Mouse (Mus musculus) kidney, adult 9 months (tissue): ENCODE data around the gene Tprn.

Source experiments
- DNase-seq: peaks from one replicate; pipeline ENCODE4 v3.0.0; 2022

The Tprn gene

DNA sequence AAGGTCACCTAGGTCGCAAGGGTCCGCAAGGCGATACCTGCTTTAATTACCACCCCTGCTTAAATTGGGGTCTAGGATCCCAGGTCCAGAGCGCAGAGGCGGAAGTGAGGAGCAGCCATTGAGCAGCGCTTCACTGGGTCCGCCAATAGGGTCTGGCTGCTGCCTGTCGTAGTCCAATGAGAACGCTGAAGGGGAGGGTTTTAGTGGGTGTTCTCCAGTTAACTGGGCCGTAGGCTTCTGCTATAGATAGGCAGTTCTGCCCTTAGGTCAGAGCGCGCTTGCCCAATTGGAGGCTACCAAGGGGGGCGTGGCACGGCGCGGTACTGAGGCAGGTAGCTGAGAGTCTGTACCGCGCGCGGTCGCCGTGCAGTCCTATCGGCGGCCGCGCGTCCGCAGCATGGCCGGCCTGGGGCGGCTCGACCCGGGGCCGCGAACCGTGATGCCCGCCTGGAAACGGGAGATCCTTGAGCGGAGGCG lies at the start of gene Tprn:
Gene Tprn, plus strand, starts transcription at position 328 of the 477 bp plus-strand sequence.
- DNase-seq = peak; percentile 99

DNA sequence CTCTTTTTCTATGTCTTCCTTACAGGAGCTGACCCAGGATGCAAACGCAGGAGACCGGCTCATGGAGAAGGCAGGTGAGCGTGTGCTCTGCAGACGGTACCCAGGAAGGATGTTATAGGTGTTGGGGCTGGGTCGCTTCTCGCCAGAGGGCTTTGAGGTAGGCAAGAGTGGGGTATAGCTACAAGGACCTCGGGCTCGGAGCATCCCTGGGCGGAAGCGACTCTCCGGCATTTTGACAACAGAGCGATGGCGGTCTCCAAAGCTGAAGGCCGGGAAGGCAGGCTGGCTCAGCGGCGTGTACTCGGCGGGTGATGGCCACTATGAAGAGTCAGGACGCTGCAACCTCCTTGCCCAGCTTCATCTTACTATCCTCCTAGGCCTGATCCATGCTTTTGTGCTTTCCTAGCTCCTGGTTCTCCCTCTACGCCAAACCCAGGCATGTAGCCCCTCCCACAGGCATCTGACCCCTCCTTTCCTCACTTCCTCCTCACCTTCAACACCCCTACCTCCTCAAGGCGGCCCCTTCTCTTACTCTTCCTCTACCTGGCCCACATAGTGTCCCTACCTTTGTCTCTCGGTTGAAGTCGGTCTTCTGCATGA lies 49.1 kb upstream of the Tprn start:
- DNase-seq = no peak

DNA sequence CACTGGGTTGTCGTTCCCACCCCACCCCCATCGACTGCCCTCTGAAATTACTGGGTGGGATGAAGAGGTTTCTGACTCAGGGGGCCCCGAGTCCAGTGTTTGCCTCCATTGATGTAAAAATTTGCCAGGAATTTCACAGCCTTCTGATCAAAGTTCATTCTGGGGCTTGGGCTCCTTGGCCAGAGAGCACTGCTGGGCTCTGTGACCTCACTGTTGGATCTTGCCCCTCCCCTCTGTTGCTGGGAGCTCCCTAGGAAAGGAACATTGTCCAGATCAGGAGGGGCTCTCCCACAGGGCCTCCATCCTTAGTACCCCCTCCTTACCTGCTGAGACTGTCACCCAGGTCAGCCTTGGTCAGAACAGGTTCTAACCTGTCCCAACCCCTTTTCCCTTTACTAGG lies 48.0 kb upstream of the Tprn start, which contains the start of gene Stpg3:
Gene Stpg3, minus strand, starts transcription at position 194 of the 400 bp plus-strand sequence.
- peak; percentile 84 for DNase-seq

DNA sequence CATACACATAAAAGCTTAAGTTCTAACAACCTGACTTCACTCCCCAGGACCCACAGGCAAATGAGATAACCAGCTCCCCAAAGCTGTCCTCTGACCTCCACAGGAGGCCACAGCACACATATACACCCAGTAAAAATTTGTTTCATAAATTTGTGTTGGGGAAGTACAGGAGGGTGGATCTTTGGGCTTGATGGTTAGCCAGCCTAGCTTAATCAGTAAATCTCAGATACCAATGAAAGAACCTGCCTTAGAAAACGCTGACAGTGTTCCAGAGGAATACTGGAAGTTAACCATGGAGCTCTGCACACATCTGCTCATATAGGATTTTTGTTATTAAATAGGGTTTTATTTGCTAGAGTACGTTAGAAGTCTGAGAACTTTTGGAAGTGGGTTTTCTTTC lies 44.8 kb upstream of the Tprn start:
- peak; percentile 62 for DNase-seq

DNA sequence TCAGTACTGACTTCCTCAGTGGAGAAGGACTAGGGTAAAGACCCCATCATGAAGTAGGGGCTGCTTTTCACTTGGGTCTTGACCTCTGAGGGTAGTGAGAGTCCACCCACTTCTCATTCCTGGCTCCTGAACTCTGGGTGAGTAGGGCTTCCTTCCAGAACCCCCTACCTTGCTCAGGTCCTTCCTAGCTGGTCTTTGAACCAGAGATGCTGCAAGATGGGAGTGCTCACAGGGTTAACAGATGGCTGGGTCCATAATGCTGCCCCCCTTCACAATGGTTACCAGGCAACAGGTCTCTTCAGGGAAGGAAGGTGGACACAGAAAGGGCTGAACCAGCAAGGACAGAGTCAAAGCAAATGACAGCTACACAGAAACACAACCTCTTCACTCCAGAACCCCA lies 44.0 kb upstream of the Tprn start, which contains the start of gene Fam166a:
Gene Fam166a, plus strand, starts transcription at position 301 of the 400 bp plus-strand sequence.
- peak; percentile 4 for DNase-seq

DNA sequence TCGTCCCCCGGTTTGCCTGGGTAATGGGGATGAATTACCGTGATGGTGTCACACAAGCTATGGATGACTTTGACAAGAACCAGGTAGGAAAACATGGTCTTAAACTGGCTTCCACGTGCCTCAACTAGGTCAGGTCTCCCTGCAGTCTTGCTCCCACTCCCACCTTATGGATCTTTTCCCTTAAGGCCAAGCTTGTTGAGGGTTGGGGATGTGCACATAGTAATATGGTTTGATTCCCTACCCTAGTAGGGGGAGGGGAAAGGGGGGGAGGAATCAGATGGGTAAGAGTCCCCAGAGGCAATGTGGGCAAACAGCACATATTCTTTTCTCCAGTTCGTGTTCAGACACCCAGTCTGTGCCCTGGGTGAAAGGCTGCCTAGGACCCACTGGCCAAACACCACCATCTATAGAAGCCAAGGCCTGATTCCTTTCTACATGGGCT lies 41.1 kb upstream of the Tprn start:
- peak; percentile 12 for DNase-seq

DNA sequence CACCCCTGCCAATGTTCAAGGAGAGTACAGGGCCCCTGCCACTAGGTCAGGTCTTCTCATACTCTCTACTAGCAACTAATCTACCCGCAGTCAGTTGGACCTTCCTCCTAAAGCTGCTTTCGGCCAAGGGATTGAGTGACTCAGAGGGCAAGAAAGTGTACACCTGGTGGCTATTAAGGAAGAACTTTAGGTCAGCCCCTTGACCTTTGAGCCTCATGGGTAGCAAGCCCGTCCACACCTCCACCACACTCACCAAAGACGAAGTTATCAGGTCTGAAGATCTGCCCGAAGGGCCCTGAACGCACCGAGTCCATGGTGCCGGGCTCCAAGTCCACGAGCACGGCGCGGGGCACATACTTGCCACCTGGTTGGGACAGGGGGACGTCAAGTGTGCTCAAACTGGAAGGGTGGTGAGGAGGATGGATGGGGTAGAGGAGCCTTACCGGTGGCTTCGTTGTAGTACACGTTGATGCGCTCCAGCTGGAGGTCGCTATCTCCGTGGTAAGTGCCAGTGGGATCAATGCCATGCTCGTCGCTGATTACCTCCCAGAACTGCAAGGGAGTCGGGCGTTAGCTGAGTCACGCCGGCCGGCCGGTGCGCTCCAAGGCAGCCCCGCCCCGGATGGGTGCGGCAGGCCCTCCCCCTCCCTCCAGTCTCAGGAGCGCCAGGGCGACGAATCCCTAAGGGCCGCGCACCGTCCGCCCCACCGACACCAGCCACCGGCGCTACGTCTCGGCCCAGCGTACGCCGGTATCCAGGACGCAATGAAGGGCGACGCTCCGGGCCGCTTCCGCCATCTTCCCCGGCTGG lies 38.5 kb upstream of the Tprn start:
- peak; percentile 91 for DNase-seq

DNA sequence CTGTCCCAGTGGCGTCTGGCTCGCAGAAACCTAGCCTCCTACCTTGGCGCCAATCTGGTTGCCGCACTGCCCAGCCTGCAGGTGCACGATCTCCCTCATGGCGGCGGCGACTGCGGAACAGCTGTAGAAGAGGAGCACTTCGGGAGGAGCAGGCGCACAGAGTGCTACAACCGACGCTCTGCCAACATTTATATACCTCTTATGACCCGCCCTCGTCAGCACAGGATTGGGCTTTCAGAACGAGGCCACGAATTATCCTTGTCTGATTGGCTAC lies 38.0 kb upstream of the Tprn start, which contains the start of gene Tubb4b:
Gene Tubb4b, minus strand, starts transcription at position 211 of the 274 bp plus-strand sequence.
- DNase-seq = no peak

DNA sequence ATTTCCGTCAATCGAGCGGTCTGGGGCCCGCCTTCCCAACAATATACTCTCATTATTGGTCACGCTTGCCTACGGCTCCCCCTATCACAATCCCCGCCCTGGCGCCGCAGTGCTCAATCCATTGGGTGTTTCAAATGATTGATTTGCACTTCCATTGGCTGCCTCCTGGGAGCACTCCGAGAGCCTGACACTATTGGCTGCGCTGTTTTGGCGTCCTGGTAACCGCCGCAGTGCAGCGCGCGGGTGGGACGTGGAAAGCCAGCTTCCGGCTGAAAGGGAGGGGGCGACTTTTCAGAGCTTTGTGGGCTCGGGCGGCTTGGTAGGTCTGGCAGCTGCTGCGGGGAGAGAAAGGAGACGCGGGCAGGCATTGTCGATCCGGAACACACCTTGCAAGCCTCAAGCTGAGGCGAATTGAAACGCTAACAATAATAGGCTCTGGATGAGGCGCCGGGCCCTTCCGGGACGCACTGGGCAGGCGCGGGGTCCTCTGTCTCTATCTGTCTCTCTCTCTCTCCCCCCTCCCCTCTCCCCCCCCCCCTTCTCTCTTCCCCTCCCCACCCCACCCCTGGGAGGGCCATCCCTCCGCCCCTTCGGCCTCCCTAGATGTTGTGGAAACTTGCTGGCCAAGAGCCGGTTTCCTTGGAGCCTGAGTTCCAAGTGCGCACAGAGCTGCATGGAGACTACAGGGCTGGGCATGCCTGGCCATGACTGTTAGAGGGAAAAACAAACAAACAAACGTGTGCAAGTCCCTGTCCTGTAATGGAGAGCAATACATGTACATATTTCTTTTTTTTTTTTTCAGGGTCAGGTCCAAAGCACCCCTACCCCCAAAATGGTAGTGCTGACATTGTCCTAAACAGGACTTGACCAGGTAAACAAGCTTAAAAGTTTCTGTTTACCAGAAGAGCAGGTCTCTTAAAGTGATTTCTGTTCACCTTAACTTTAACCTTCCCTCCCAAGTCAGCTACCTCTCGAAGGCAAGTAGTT lies 37.4 kb upstream of the Tprn start:
- peak; percentile 100 for DNase-seq

DNA sequence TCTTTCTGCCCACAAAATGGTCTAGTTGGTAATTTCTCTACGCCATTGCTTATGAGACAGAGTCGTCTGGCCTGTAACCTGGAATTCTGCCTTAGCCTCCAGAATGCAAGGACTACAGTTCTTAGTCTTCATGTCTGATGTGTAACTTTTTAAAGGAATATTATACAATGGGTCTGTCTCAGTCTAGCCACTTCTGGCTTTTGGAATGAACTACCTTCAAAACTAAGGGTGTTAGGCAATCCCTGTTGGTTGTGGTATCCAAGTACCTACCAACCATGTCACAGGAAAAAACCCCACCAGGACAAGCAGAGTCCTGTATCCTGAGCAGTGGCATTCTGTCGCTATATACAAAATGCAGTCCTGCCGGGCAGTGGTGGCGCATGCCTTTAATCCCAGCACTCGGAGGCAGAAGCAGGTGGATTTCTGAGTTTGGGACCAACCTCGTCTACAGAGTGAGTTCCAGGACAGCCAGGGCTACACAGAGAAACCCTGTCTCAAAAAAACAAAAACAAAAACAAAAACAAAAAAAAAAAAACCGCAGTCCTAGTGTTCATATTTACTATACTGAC lies 36.5 kb upstream of the Tprn start:
- peak; percentile 37 for DNase-seq

DNA sequence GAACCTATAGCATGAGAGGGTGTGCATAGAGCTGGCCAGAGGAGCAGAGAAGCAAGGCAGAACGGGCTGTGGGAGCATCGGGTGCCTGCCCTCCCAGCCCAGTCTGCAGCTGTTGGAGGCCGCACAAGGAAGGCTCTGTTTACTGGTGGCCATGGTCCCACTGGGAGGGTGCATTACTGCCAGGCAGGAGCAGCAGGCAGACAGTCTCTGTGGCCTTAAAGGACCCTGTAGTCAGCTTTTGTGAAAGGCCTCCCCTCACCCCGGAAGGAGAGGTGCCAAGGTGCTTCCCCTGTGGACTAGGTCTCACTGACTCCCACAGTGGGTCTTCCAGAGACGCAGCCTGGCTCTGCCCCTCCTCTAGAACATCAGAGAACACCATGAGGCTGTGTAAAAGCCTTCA lies 35.6 kb upstream of the Tprn start:
- DNase-seq = peak; percentile 28

DNA sequence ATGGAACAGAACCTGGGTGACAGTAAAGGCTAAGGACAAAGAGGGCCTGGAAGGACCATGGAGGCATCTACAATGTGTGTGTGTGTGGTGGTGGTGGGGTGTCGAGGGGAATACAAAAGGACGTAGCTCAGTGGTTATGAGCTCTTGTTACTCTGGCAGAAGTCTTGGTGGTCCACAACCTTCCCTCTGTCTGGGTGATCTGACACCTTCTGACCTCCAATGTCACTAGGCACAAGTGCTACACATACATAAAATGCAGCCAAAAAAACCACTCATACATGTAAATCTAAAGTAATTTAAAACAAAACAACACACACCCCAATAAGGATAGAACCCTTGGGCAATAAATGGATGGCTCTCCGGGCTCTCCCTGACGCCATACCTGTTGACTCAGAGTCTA lies 35.0 kb upstream of the Tprn start:
- DNase-seq = peak; percentile 20

DNA sequence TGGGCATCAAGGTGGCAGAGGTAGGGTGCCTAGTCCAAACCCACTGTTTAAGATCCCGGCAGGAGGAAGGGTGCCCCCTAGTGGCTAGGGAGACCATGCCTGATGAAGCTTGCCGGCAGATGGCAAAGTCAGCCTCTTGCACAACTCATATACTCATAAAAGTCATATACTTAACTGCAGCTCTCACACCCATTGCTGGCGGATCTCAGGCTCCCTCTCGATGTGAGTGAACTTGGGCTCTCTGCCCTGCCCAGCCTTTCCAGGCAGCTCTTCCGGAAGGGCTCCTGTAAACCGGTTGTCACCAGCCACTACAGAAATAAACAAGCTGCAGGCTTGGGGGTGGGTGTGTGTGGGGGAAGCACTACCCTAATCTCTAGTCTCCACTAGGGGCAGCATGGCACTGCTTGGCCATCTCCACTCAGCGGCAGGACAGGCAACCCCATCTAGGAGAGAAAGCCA lies 34.0 kb upstream of the Tprn start:
- peak; percentile 96 for DNase-seq

DNA sequence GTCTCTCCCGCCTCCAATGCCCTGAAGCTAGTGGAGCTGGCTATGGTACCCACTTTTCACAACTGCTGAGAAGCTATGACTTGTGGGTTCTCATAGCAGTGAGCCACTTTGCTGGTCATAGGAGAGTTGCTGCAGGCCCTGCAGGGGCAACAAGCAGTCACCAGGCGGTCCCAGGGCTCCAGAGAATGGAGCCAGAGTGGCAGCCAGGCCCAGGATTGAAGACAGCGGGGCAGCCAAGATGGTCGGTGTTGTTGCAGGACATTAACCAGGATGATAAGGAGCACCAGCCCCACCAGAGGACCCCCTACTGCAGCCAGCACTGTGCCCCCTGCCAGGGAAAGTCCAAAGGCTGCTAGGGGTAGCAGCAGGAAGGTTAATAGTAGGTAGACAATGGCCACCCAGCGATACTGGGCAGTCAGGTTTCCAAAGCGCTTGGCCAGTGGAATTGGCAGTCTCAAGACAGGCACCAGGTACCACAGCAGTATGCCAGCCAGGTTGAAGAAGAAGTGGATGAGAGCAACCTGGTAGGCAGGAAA lies 33.4 kb upstream of the Tprn start:
- DNase-seq = no peak

DNA sequence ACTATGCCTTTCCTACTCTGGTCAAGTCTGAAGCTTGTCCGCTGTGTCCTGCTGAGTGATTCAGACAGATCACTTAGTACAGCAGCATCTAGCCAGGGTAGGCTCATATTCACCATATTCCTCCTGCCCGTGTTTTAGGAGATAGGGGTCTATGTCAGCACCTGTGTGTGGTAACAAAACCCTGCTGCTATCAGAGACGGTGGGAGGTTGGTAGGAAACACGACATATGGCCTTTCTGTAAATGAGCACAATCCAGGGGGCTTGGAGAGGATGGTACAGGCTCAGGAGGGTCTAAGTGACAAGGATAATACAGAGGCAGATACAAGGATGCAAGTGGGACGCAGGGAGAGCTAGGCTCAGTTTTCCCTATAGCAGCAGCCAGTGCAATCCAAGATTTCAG lies 32.8 kb upstream of the Tprn start:
- no peak for DNase-seq

DNA sequence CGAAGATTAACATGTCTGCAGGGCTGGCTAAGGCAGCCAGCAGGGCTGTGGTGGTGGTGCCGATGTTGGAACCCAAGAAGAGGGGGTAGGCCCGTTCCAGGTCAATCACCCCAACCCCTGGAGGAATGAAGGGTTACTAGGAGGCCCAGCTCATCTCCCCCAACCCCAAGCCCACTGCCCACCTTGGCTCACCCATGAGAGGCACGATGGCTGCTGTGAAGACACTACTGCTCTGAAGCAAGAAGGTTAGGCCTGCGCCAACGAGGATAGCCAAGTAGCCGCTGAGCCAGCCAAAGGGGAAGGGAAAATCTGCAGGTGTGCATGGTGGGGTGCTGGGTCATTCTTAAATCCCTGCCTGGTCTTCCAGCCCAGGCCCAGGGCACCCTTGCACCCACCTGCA lies 31.8 kb upstream of the Tprn start:
- no peak for DNase-seq

DNA sequence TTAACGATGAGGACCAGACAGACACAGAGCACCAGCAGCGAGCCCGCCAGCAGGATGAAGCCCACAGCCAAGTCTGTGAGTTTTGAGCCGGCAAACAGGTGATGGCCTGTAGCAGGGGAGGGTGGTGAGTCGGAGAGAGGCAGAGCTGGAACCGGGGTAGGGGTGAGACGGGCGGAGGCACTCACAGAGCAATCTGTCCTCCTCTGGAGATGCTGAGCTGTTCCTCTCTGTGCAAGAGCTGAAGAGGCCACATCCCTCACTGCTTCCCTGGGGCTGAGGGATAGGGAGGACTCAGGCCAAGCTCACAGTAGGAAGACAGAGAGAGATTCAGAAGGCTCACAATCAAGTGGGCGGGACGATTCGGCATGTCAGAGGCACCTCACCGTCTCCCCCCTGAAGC lies 31.4 kb upstream of the Tprn start:
- no peak for DNase-seq

DNA sequence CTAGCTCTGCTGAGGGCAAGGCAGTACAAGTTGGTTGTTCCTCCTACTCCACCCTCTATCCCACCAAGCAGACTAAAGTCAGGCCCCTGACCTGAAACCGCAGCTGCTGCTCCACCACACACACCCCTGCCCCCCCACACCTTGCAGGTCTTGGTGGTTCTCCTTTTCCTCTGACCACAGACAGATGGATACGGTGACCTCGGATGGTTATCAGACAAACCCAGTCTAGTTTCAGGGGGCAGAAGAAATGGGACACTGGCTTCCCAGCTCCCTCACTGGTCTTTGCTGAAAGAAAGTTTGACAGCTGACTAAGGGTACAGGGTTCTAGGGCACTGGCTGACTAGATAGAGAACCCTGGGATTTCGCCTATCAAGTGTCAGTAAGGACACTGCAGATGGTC lies 29.0 kb upstream of the Tprn start:
- no peak for DNase-seq

DNA sequence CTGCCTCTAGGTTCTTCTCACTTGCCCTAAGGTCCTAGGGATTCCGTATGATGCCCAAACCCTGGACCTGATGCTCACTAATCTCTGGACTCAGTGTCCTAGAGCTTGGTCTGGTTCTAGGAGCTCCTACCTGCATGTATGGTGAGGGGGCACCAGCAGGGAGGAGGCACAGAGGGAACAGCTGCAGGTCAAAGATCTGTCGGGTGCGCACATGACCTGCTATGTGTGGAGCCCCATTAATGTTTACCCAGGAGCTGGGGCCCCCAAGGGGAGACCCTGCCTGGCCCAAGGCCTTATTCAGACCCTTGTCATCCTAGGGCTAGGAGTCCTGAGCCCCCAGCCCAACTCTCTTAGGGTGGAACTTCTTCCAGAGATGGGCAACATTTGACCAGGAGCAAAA lies 28.4 kb upstream of the Tprn start, which contains the start of gene Slc34a3:
Gene Slc34a3, minus strand, starts transcription at position 315 of the 400 bp plus-strand sequence.
- peak; percentile 66 for DNase-seq

DNA sequence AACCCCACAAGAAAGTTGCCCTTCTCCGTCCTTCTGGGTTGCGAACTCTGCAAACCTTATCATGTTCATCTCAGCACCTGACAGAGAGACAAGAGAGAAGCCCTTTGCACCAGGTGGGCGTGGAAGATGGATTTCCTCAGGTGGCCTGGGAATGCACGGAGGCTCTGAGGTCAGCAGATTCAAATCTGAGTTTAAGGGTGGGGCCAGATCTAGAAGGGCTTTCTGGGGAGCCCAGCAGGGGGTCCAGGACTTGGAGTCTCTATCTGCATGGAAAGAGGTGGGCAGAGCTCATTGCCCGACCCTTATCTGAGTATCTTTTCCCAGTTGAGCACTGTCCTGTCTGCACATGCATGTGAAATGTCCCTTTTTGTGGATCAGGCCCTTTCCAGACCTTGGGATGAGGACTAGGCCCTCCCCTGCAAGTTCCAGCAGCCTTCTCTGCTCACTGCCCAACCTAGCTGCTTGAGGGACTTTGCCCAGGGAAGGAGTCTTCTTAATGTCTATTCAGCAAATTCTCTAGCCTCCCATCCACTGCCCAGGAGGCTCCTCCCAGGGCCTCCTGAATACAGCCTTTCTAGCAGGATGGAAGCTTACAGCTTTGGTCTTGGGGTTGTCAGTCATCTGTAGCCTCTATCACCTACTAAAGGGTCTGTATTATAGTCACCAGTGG lies 27.7 kb upstream of the Tprn start:
- peak; percentile 83 for DNase-seq

DNA sequence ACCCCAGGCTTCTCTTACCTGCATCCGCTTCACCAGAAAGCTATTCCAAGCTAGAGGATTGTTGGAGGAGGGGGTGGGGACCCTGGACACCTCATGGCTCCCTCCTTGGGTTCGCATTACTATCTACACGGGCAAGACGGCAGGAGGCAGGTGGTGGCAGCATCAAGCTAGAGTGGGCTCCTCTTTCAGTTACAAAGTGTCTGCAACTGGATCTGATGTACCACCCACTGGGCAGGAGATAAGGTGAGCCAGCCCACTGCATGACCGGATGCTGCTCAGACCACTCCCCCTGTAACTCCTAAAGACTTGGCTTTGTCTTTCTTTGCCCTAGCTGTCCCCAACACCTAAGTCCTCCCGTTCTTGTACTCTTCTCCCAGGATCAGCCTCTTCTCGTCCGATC lies 25.8 kb upstream of the Tprn start, which contains the start of gene Rnf224:
Gene Rnf224, minus strand, starts transcription at position 174 of the 400 bp plus-strand sequence.
- no peak for DNase-seq

DNA sequence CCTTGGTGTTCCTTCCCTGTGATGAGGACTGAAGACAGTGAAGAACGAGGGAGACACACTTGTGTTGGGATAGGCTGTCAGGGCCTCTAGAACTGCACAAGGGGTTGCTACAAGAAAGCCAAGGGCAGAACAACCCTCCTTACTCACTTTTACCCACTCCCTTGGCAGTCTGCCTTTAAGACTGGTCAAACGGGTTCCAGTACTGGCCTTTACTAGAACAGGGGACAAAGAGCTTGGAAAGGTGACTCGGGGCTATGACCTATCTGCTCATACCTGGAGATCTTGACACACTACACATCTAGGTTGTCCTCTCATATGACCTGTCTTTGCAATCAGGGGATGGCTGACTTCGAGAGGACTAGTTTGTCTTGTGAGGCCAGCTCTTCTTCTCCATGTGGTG lies 24.9 kb upstream of the Tprn start:
- peak; percentile 78 for DNase-seq
